Mouse (Mus musculus) CD4-positive, CD25-positive, alpha-beta regulatory T cell, adult 2 months (primary cell): ENCODE measurements around the gene Vsig10.

Experiments
- DNase-seq: peaks from one replicate; pipeline ENCODE4 v3.0.0-alpha.2; 2012; ENCODE audit warnings: low read depth, low spot score

The Vsig10 gene

GRCm38 (mm10) chr5:117380199-117380598, 61.3 kb downstream of the Vsig10 start:
- no peak for DNase-seq

GRCm38 (mm10) chr5:117381785-117382184, 62.9 kb downstream of the Vsig10 start:
- no peak for DNase-seq

- DNase-seq = no peak
These were observed 64.3 kb downstream of the Vsig10 start for GRCm38 (mm10) chr5:117383198-117383597.

- peak; percentile 80 for DNase-seq
These were observed 69.4 kb downstream of the Vsig10 start for GRCm38 (mm10) chr5:117388296-117388751.

DNA sequence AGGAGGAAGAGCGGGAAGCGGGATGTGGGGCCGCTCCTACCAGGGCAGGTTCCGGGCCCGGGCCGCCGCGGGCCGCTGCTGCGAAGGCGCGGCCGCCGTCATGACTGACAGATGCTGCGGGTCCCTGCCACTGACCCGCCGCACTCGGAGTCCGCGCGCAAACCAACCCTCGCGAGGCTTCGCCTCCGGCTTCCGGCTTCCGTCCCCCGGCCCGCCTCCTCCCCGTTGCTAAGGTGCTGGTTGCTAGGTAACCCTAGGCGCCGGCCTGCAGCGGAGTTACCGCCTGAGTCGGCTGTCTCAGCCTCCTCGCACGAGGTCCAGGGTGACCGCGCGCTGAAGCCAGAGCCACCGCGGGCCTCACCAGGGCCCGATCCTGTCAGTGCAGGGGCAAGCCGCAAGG, 70.0 kb downstream of the Vsig10 start, which contains the start of gene Rfc5:
Gene Rfc5 (minus strand): TSS at position 171 of the 400 bp plus-strand sequence.
- DNase-seq = peak; percentile 96

- DNase-seq = no peak
These were observed 72.0 kb downstream of the Vsig10 start for GRCm38 (mm10) chr5:117390895-117391294.

DNA sequence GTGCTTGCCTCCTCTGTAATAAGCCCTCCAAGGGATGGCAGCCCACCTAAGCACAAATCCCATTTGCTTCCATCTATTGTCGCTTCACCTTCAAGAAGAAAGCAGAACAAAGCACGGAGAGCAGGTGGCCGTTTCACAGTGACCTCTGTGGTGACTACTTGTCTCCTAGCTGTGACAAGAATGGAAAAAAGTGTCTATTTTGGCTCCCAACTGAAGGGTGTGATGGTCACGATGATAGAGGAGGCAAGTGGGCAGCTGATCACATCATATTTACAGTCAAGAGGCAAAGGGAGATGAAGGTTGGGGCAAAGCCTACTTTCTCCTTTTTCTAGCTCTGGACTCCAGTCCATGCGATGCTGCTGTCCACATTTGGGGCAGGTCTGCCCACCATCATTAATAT, 77.0 kb downstream of the Vsig10 start:
- no peak for DNase-seq

DNA sequence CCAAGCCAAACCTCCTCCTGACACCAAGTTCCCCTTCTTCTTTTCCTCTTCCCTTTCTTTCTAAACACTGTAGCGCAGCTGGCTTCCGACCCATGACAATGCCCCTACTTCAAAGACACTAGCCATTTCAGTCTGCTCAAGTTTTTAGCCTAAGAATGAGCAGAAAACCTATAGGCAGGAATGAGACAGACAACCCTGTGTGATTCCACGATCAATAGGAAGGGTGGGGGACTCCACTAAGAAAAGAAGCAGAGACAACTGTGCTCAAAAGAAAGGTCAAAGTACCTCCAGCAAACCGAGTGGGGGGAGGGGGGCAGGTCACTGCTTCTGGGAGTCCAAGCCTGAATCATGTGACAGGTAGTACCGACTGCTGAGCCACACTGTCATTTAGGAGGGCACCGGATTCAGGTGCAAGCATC, 77.7 kb downstream of the Vsig10 start:
- DNase-seq = no peak

- no peak for DNase-seq
These were observed 78.5 kb downstream of the Vsig10 start for GRCm38 (mm10) chr5:117397371-117397770.

GRCm38 (mm10) chr5:117398007-117398550, 79.2 kb downstream of the Vsig10 start:
- no peak for DNase-seq

GRCm38 (mm10) chr5:117399281-117399680, 80.4 kb downstream of the Vsig10 start:
- DNase-seq = no peak

- no peak for DNase-seq
These were observed 84.7 kb downstream of the Vsig10 start for GRCm38 (mm10) chr5:117403609-117404008.
